Mouse (Mus musculus): ENCODE measurements around the gene Qpctl. TPM values are rescaled to one million over a fixed set of nuclear protein-coding genes. Genes with fewer than 3 reads are reported as not detected.

Qpctl gene
- total and polyA plus RNA-seq, 3 experiments = 3.1 to 6.5 TPM; not detected in 1

GRCm38 (mm10) chr7:19093174-19093521 is 55.9 kb downstream of the Qpctl start:
- Histone ChIP-seq H3K9me3 (replicated peaks; ENCODE audit: insufficient read depth, low read length) (no peaks in the 10 kb centered on the region), H3K4me3 (ENCODE audit: control insufficient read depth in 1 of 2, insufficient read depth in 1 of 2, low read depth in 2 of 2, low read length in 2 of 2) (peak overlapping the region; percentile 47 to 58), H3K4me1 (ENCODE audit: control insufficient read depth in 1 of 2, insufficient read depth in 2 of 2, low read length in 2 of 2) (peaks cover 0 to 9% of the 10 kb centered on the region in 2 experiments; a peak in 3 of 4 replicates), H3K79me2 (ENCODE audit: control insufficient read depth, insufficient read depth, low read length, poor library complexity) (peaks cover 8% of the 10 kb centered on the region; the same call in 1 of the 2 replicates), H3K9ac (ENCODE audit: control insufficient read depth, low read depth, low read length, poor library complexity, severe bottlenecking) (peak overlapping the region; percentile 51), H3K27ac (ENCODE audit: control insufficient read depth, low read depth, low read length) (peak overlapping the region; percentile 23), H3K27me3 (ENCODE audit: control insufficient read depth in 1 of 2, insufficient read depth in 2 of 2, low read length in 2 of 2) (no peaks in the 10 kb centered on the region), H3K36me3 (ENCODE audit: control insufficient read depth in 1 of 2, insufficient read depth in 2 of 2, low read length in 2 of 2) (no peaks in the 10 kb centered on the region)
- peak; percentile 80 for DNase-seq (ENCODE audit: low read depth, low spot score)
- TF ChIP-seq CHD2 (IDR thresholded peaks at IDR 0.05; ENCODE audit: low read length) = no peak
- TF ChIP-seq UBTF (IDR thresholded peaks at IDR 0.05; ENCODE audit: borderline replicate concordance, insufficient read depth, low read depth, low read length) = no peak
- TF ChIP-seq MAZ (IDR thresholded peaks at IDR 0.05; ENCODE audit: low read depth, low read length) = no peak
- TF ChIP-seq BHLHE40 (IDR thresholded peaks at IDR 0.05; ENCODE audit: borderline replicate concordance, low read depth, low read length) = no peak; the same call in 1 of the 2 replicates
- TF ChIP-seq TAL1 (IDR thresholded peaks at IDR 0.05; ENCODE audit: low read length) = no peak
- TF ChIP-seq NRF1 (IDR thresholded peaks at IDR 0.05; ENCODE audit: insufficient read depth, low read depth, low read length, poor library complexity, severe bottlenecking) = no peak
- peak; percentile 66 for TF ChIP-seq RAD21 (IDR thresholded peaks at IDR 0.05; ENCODE audit: low read depth, low read length)
- no peak for TF ChIP-seq SIN3A (IDR thresholded peaks at IDR 0.05; ENCODE audit: low read length)
- TF ChIP-seq MEF2A (IDR thresholded peaks at IDR 0.05; ENCODE audit: extremely low read depth, insufficient replicate concordance, low read depth, low read length, poor library complexity, severe bottlenecking) = no peak
- TF ChIP-seq MAX (IDR thresholded peaks at IDR 0.05; ENCODE audit: low read length) = no peak
- peak; percentile 67 for TF ChIP-seq SMC3 (IDR thresholded peaks at IDR 0.05; ENCODE audit: low read depth, low read length)
- TF ChIP-seq ETS1 (IDR thresholded peaks at IDR 0.05; ENCODE audit: low read depth, low read length) = no peak
- no peak for TF ChIP-seq ZMIZ1 (IDR thresholded peaks at IDR 0.05; ENCODE audit: low read depth, low read length)
- TF ChIP-seq ZC3H11A (IDR thresholded peaks at IDR 0.05; ENCODE audit: low read depth, low read length) = no peak
- no peak for TF ChIP-seq ELF1 (IDR thresholded peaks at IDR 0.05; ENCODE audit: low read depth, low read length)
- no peak for TF ChIP-seq POLR2A (IDR thresholded peaks at IDR 0.05; ENCODE audit: control insufficient read depth in 1 of 2, insufficient read depth in 1 of 2, low read depth in 1 of 2, low read length in 2 of 2, poor library complexity in 1 of 2)
- no peak for TF ChIP-seq E2F4 (IDR thresholded peaks at IDR 0.05; ENCODE audit: borderline replicate concordance, low read depth, low read length)
- no peak for TF ChIP-seq JUND (IDR thresholded peaks at IDR 0.05; ENCODE audit: low read depth, low read length)
- TF ChIP-seq CTCF (IDR thresholded peaks at IDR 0.05 in 2 of 3, conservative IDR thresholded peaks at IDR 0.05 in 1 of 3; ENCODE audit: control insufficient read depth in 1 of 3, insufficient read depth in 1 of 3, low read depth in 2 of 3, low read length in 3 of 3, poor library complexity in 1 of 3, severe bottlenecking in 1 of 3) = peak; percentile 57 to 96 (median 77); a peak in 5 of 6 replicates
- no peak for TF ChIP-seq POLR2AphosphoS2 (IDR thresholded peaks at IDR 0.05; ENCODE audit: low read length)
- TF ChIP-seq MXI1 (IDR thresholded peaks at IDR 0.05; ENCODE audit: low read depth, low read length) = peak; percentile 22; the same call in 1 of the 2 replicates
- TF ChIP-seq POLR2AphosphoS5 (IDR thresholded peaks at IDR 0.05; ENCODE audit: borderline replicate concordance, low read depth, low read length) = no peak
- no peak for TF ChIP-seq USF1 (IDR thresholded peaks at IDR 0.05; ENCODE audit: low read depth, low read length)
- TF ChIP-seq CHD1 (IDR thresholded peaks at IDR 0.05; ENCODE audit: low read depth, low read length) = no peak
- no peak for TF ChIP-seq RCOR1 (IDR thresholded peaks at IDR 0.05; ENCODE audit: low read depth, low read length)
- TF ChIP-seq USF2 (IDR thresholded peaks at IDR 0.05; ENCODE audit: borderline replicate concordance in 1 of 2, insufficient read depth in 1 of 2, low read depth in 1 of 2, low read length in 2 of 2) = no peak
